Mouse (Mus musculus) cortical plate, adult 2 months (tissue): ENCODE results near the gene Slc19a1.

Source experiments
- CTCF ChIP-seq: fragments of 200-500 bp; IDR thresholded peaks from 2 replicates; pipeline ENCODE4 v1.5.1; 2011; ENCODE audit warnings: mild to moderate bottlenecking, control low read depth, low read length; ENCODE audit not compliant: insufficient read depth; ENCODE audit errors: extremely low read depth
- POLR2A ChIP-seq: fragments of 200-500 bp; IDR thresholded peaks from 2 replicates; pipeline ENCODE4 v1.6.1; 2011; ENCODE audit warnings: mild to moderate bottlenecking, low read length, control low read depth; ENCODE audit not compliant: insufficient read depth; ENCODE audit errors: extremely low read depth

GRCm38 (mm10) chr10:77091538-77092097 is 59.6 kb downstream of the Slc19a1 start:
- TF ChIP-seq CTCF (no peak), POLR2A (no peak)
